Mouse (Mus musculus): ENCODE results near the gene Lrp5.

GRCm38 (mm10) chr19:3654940-3655339, 31.4 kb downstream of the Lrp5 start:
- no peak for TF ChIP-seq CTCF (IDR thresholded peaks at IDR 0.05; ENCODE audit: control insufficient read depth, insufficient read depth, insufficient read length)
- no peak for TF ChIP-seq MYOD1 (IDR thresholded peaks at IDR 0.05; ENCODE audit: control insufficient read depth, insufficient read length, low read depth)
- TF ChIP-seq MYOG (IDR thresholded peaks at IDR 0.05; ENCODE audit: control insufficient read depth, extremely low read depth, insufficient read length): no peak
- TF ChIP-seq CEBPB (IDR thresholded peaks at IDR 0.05; ENCODE audit: low read depth): no peak
- no peak for TF ChIP-seq MAX (IDR thresholded peaks at IDR 0.05)
